Mouse (Mus musculus) v-Abl transformed pro-B cells (cell line): Measurements from ENCODE around the gene Samd4.

ENCODE experiments used
- in situ Hi-C, 2 experiments: fragments of 400-800 bp; cut with MboI; formaldehyde crosslinking; loops; one replicate each; pipeline ENCODE4 v1.15.1; 2025; ENCODE audit not compliant: unreplicated experiment in 2 of 2

Gene Samd4

DNA sequence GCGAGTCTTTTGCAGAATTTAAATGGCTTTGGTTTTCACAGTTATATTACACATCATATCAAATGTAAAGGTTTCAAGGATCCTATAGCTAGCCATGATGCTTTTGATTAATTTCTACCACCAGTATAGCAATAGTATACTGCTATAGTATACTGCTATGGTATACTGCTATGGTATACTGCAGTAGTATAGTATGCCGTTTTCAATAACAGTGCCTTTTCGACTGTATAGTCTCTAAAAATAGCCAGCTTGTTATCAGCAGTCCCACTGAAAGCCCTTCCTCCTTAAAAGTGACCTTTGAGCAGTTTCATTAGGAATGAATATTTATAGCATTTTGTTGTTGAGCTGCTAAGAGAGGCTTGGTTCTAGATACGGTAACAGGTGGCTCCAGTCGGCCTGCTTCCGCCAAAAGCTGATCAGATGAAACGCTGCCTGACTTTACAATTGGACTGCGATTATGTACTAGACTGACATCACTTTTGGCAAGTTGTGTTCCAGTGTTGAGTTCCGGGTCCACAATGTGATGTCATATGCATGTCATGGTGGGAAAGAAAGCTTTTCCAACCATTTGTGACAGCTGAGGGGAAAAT is 19.9 kb downstream of the Samd4 start:
- in situ Hi-C loops: loop anchor here in 1 of 2 experiments (5.0 kb wide), 1 partner anchor 50 kb away; no protein-coding TSS in a partner anchor

DNA sequence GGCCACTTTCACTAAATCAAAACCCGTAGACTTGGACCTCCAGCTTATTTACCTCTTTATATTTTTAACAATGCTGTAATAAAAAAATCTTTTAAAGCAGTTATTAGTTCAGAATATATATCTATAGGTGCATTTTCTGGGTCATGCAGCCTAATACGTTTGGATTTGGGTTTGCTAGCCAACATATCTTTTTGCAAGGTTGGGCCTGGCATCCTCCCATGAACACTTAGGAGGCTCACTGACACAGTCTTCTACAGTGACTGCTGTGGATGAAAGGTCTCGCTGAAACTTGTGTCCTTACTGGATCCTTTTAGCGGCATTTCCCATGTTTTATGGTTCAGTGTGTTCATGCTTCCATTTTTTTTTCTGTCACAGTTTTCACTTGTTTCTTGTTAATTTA is 21.6 kb downstream of the Samd4 start:
- in situ Hi-C loops: loop anchor here in 1 of 2 experiments (5.0 kb wide), 1 partner anchor 48 kb away; no protein-coding TSS in a partner anchor

DNA sequence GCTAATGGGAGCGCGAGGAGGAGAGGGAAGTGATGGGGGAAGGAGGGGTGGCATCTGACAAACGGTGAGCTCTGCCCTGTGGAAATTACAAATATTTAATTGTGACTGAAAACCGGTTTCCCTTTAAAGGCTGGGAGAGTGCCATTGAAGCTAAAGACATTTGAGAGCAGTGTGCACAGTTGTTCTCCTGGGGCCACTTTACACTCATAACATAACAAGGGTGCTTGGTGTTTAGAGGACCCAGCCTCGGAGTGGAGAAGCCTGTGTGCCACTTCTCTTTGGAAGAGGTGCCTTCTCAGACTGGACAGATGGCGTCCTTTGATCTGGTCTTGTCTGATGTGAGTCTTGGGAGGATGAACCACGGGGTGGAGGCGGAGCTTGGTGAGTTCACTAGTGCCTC is 26.2 kb downstream of the Samd4 start:
- in situ Hi-C loops: no loop called here

DNA sequence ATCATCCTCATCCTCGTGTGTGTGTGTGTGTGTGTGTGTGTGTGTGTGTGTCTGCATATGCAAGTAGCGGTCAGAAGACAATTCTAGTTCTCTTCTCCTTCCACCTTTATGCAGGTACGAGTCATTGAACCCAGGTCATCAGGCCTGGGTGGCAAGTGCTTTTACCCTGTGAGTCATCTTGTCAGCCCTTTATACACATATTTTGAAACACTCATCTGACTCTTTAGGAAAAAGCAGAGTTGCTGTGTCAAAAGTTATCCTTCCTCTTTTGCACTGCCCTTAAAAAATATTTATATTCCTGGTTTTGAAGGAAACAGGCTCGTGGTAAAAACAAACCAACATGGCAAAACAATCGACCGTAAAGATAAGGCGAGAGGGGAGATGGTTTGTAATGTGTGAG is 29.8 kb downstream of the Samd4 start:
- in situ Hi-C loops: no loop called here

DNA sequence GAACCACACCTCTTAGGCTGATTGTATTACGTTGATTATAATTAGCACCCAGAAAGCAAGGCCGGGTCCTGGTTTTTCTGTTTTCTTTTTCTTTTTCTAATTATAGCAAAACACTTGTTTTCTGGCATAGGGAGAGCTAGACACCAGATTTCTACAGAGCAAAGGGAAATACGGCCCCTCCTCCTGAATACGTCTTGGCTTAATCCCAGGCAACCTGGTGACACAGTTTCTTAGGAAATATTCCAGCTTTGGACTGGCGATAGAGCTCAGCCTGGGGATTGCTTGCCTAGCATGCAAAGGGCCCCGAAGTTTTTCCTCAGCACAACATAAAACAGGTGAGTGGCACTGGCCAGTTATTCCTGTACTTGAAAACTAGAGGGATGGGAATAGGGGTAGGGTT is 31.7 kb downstream of the Samd4 start:
- in situ Hi-C loops: no loop called here

DNA sequence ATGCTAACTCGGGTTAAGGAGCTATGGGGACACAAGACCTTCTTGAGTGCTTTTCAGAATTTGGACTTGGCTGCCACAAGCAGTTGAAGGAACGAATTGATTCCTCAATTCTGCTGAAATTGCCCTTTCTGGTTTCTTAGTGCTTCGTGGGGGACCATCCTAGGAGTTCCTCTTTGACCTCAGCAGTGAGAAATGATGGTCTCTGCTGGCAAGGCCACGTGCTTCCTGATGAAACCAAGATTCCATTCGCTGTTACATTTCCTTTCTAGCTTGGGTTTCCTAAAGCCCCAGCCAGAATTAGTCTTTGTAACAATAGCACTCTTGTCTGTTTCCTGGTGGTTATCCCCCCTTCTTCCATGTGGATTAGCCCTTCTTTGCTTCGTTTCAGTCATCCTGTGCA is 32.9 kb downstream of the Samd4 start:
- in situ Hi-C loops: no loop called here

DNA sequence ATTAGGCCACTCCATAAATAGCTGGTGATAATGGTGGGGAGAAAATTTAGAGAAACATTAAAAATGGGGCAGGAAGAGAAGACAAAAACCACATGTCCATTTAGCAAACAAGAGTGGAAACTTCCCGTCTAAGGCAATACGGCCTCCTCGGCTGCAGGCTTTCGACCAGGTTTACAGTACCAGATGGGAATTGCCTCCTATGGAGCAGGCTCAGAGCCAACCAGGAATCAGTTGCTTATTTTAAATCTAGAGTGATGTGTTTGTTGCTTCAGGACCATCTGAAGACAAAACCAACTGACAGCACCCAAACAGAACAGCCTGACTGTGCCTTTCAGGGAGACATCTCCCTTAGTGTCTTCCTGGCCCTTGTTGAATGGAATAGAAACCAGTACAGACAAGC is 33.9 kb downstream of the Samd4 start:
- in situ Hi-C loops: no loop called here

DNA sequence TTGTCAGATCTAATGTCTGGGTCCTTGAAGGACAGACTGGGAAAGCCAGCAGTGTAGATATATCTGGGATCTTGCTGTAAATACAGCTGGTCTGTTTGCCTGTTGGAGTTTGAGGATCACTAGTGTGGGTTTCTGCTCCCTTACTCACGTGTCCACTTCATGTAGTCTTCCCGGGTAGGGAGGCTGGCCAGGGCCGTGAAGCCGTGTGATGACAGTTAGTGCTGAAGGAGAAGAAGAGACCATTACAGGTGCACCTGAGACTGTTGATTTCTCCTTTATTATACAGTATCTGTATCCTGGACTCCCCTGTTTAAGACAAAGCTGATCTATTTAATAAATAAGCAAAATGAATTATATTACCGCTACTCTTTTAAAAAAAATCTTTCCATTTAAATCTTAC is 34.5 kb downstream of the Samd4 start:
- in situ Hi-C loops: no loop called here

DNA sequence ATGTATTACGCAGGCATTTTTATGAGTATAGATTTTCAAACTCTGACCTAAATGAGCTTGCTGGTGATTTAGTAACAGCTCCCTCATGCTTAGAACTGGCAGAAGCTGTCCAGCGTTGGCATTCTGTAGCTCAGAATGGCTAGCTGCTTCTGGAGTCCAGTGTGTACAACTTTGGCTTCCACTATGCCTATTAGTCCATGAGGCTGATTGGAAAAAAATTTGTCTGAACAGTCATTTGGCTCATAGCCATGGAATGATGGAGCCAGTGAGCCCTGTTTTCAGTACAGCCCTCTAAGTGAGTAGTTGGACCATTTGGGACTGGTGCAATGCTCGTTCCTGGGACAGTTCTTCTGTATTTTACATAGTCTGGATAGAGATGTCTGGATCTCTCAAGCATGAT is 34.9 kb downstream of the Samd4 start:
- in situ Hi-C loops: no loop called here

DNA sequence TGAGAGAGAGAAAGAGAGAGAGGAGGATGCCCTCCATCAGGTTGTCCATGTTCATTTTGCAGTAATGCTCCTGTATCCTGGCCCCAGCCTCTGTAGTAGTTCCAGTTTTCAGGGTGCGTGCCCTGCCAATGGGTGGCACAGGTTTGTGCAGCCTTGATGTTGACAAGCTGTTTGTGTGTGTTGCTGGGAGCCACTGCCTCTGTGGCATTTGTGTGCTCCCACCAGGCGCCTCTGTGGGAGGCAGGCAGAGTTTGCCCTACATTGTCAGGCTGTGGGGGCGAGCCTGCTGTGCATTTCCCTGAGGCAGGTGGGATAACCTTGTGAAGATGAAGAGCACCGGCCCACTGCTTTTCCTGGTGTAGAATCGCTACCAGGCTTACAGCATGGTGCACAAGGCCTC is 37.8 kb downstream of the Samd4 start:
- in situ Hi-C loops: no loop called here

DNA sequence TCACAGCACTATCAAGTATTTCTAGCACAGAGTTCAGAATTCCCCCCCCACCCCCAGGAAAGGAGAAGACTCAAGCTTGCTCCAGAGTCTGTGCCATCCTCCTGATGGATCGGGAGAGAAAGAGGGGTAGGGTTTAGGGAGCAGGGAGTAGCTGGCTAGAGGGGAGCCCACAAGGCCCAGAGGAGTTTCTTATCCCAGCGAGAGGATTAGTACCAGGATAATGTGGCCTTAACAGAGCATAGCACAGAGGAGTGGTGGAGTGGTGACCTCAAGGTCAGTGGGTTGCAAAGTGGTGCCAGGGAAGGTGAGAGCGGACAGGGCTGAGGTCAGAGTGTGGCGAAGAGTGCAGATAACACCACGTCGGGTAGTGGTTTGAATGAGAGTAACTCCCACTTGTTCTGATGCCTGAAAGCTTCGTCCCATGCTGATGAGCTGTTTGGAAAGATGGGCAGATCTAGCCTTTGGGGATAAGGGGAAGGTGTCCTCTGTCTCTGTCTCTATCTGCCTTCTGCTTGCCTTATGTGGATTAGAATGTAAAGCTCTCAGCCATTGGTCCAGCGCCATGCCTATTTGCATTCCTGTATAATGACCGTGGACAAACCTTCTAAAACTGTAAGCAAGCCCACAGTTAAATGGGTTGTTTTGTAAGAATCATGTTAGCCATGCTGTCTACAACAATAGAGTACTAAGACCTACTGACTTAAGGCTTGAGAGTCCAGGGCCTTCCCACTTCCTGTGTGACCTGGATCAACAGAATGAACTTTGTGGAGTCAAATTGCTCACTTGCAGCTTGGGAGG is 38.7 kb downstream of the Samd4 start:
- in situ Hi-C loops: no loop called here

DNA sequence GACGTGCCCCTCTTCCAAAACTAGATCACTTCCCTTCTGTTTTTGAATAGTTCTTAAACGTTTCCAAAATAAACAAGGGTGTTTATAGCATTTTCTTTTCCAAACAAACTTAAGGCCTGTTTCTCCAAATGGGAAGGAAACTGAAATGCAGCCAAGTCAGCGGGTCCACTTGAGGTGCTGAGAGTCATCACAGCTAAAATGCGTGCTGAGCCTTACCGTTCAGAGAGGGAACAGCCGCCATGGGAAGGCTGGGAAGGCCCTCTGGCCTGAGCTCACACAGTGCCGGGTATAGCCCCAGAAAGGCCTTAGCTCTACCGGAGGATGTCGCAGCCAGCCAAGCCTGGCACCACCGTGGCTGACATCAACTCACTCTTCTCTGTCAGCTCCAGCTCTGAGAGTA is 41.3 kb downstream of the Samd4 start:
- in situ Hi-C loops: no loop called here

DNA sequence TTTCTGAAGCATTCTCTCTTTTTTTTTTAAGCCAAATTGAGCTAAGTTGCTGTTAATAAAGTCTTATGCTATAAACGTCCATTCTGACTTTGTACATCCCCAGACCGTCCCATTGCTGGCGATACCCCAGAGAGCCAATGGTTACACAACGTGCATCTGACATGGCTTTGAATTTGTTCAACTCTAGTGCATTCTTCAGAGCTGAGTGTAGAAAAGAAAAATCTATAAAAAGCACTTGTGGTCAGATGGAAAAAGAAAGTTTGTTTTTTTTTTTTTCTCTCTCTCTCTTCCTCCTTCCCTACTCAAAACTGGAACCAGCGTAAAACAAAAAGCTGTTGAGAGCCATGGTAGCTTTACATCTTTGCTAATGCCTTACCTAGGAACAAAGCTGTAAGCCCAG is 41.8 kb downstream of the Samd4 start:
- in situ Hi-C loops: no loop called here

DNA sequence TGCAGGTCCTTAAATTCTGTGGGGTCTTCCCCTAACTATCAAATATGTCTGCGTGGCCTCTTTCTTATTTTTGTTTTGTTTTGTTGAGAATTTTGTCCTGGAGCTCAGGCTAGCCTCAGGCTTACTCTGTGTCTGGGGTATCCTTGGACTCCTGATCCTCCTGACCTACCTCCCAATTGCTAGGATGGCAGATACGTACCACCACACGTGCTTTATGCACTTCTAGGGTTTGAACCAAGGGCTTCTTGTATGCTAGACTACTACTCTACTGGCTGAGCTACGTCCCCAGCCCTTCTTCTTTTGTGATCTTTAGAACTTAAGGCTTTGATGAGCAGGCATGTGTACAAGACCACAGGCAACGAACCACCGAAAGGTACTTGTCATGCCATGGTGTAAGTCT is 45.9 kb downstream of the Samd4 start:
- in situ Hi-C loops: no loop called here

DNA sequence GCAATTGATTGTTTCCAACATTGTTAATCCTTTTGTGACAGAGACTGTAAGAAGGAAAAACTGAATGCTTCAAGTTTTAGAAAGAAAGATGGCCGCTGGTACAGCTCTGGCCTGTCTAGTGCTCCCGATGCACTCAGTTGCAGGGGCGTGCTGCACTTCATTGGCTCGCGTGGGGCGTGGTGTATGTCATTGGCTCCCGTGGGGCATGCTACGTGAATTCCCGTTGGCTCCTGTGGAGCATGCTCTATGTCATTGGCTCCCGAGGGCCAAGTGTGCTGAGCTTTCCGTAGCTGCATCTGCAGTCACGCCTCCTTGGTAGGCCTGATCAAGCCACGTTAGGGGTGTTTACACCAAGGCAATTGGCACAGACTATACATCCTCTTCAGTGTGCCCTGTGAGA is 49.5 kb downstream of the Samd4 start:
- in situ Hi-C loops: no loop called here

DNA sequence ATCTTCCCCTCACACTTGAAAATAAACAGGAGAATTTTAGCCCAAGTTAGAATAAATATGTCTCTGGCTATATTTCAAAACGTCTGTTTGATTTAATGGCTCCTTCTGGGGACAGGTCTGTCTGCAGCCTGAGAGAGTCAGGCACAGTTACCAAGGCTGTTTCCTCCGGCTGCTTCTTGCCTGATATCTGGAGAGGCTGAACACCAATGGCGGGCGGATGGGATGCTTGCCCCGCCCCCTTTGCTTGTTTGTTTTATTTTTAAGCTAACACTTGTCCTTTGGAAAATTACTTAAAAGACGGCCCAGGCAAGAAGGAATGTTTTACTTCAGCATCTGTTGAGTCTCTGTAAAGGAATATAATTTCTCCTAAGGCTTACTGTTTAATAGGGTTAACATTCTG is 50.1 kb downstream of the Samd4 start:
- in situ Hi-C loops: no loop called here

DNA sequence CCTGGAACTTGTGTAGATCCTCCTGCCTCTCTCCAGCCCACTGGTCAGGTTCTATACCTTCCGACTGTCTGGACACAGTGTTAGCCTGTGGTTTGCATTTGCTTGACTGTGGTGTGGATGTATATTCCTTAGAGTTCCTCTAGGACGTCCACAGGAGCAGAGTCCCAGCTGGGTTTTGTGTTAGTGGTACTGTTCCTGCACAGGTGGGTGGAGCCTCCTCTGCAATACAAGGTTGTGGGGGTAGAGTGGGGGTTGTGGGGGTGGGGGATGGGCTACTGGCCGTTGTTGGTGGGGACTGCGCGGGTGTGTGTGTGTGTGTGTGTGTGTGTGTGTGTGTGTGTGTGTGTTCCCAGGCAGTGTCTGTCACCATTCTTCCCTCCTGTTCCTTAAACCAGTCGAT is 58.4 kb downstream of the Samd4 start:
- in situ Hi-C loops: no loop called here

DNA sequence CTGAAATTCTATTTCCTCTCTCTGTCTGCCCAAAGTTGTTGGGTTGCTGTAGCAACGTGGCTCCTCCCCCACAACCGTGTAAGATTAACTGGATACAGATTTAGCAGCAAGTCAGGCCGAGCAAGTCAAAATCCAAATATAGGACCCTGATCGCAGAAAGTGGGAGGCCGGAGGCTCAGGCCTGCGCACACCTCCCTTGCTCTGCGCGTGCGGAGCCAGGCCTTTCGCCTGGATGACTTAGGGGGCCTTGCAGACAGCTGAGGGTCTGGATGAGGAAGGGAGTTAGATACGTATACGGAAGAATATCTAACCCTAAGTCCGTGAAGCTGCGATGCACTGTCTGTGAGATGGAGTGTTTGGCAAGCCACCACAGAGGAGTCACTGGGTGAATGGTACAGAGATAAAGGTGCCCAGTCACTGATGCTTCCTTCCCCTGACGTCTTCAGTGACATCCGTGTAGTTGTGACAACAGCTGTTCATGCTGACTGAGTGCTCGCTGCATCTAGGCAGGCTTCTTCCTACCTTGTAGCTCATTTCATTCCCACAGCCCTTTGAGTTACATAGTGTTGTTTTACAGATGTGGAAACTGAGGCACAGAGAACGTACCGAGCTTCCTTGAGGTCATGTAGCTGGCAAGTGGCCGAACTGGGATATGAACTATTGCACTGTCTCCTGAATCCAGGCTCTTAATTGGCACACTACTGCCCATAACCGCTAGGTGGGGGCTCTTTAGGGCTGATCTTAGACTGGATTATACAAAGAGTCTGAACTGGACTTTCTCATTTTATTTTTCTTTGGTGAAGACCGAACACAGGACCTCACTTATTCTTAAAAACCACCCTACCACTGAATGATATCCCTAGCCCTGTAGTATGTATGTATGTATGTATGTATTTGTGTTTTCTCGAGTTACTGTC is 59.5 kb downstream of the Samd4 start:
- in situ Hi-C loops: no loop called here

DNA sequence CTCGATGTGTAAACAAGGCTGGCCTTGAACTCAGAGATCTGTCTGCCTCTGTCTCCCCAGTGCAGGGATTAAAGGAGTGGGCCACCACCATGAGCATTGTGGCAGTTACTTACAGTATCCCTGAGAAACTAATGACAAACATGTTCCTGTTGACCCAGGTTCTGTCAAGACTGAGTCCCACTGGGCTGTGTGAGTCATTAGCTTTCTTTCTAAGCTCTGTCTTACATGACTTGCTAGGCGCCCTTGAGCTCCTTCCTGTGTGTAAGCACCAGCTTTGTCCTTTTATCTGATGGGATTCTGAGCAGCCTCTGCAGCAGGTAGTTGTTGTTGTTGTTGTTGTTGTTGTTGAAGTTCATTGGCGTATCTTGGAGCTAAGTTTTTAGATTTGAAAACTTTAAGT is 61.8 kb downstream of the Samd4 start:
- in situ Hi-C loops: no loop called here

DNA sequence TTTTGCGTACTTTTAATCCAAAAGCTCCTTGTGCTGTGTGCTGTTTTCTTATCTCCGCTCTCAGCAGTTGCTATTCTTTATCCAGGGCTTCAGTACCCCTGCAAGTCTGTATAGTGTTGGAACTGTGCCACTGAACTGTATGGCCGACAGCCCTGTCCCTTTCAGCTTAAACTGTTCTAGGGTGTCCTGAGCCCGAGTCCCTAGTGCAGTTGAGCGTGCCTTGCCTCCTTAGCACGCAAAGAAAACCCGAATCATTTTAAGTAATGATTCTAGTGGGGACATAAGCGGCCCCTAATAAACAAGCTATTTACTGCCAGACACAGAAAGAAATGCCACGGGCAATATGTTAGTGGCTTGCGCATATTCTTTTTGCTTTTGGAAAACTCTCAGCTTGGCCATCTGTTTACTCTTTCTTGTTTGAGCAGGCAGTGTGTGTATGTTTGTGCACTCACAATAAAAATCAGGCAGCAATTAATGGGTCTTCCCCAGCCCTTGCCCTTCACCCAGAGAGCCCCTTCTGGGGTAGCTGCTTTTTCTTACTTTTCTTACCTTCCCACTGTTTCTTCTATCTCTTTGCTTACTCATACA is 63.3 kb downstream of the Samd4 start:
- in situ Hi-C loops: no loop called here

DNA sequence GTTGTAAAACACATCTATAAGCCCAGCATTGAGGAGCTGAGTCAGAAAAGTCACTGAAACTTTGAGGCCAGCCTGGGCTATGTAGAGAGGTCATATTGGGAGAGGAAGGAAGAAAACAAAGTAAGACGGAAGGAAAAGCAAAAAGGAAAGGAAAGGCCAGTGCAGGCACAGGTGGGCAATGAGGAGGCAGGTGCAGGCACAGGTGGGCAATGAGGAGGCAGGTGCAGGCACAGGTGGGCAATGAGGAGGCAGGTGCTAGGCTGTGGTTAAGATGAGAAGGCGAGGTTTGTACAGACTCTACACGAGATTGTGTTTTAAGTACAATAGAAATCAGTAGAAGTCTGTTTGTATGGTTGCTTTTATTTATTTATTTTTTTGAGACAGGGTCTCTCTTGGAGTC is 65.0 kb downstream of the Samd4 start:
- in situ Hi-C loops: no loop called here
